Comparison of ENCODE assay signal across 19 mouse cellular contexts in genomic region chr4:54636986-54637641, GRCm38 (mm10).
DNase-seq lines count a peak whose midpoint lies in the region; ATAC-seq and TF ChIP-seq lines count a peak whose summit lies in the region.
"Had no signal": no experiment of that assay in that cellular context is flagged by ENCODE, and none has a peak within 500 bp of the region (broad histone marks: within the 10 kb centered on the region; RNA-seq: fewer than 3 reads in every experiment).

No protein-coding gene starts in this region.

- no peak overlapping the region for H3K9ac ChIP-seq in midbrain, embryonic 14.5 days (replicated peaks; ENCODE audit: low read length)
- H3K9ac ChIP-seq: embryonic facial prominence, embryonic 12.5 days; forebrain, embryonic 12.5 days; liver, embryonic 14.5 days; midbrain, embryonic 12.5 days had no signal

- no peaks in the 10 kb centered on the region for H3K9me3 ChIP-seq in midbrain, embryonic 14.5 days (ENCODE audit: control insufficient read depth, low read length)
- H3K9me3 ChIP-seq: embryonic facial prominence, embryonic 12.5 days; forebrain, embryonic 12.5 days; limb, embryonic 10.5 days; midbrain, embryonic 12.5 days had no signal

- no peaks in the 10 kb centered on the region for H3K4me1 ChIP-seq in midbrain, embryonic 14.5 days (ENCODE audit: control insufficient read depth, insufficient read depth, low read length)
- H3K4me1 ChIP-seq: embryonic facial prominence, embryonic 12.5 days; limb, embryonic 10.5 days had no signal

- peak; percentile 7 for DNase-seq in cerebellum, adult 11-12 months
- peak; percentile 46 for DNase-seq in layer of hippocampus, adult 9-11 months
- DNase-seq in layer of hippocampus, adult 18-20 months (ENCODE audit: low spot score in 2 of 2), result no peak
- DNase-seq in brain, embryonic 14.5 days (ENCODE audit: low read depth), result peak; percentile 63
- DNase-seq in midbrain, embryonic 14.5 days, result peak; percentile 29
- no peak for DNase-seq in Muller cell, postnatal 12 days (ENCODE audit: inconsistent ontology term)
- no peak for DNase-seq in ovary, postnatal 14 days (ENCODE audit: low spot score)
- DNase-seq: cerebellum, adult 11 months; kidney, postnatal 14 days; lung, postnatal 14 days; right cerebral cortex, postnatal 25 days; thymus, postnatal 4 days had no signal

- TF ChIP-seq CTCF in brain, embryonic 14.5 days (IDR thresholded peaks at IDR 0.05; ENCODE audit: borderline replicate concordance, extremely low read depth, insufficient read depth, insufficient read length), result no peak

- no peak for ATAC-seq in cerebellum, adult (ENCODE audit: insufficient number of reproducible peaks, low FRiP score, low TSS enrichment)
- no peak for ATAC-seq in midbrain, embryonic 14.5 days (ENCODE audit: low FRiP score, low TSS enrichment)
- ATAC-seq: intestine, postnatal 0 days had no signal

- H3K36me3 ChIP-seq in midbrain, embryonic 14.5 days (ENCODE audit: control insufficient read depth, insufficient read depth, low read length), result no peaks in the 10 kb centered on the region
- H3K36me3 ChIP-seq: embryonic facial prominence, embryonic 12.5 days; forebrain, embryonic 12.5 days; limb, embryonic 10.5 days; midbrain, embryonic 12.5 days had no signal

- no peak overlapping the region for H3K4me3 ChIP-seq in midbrain, embryonic 14.5 days (replicated peaks; ENCODE audit: low read depth, low read length)
- H3K4me3 ChIP-seq: embryonic facial prominence, embryonic 12.5 days; forebrain, embryonic 12.5 days; limb, embryonic 10.5 days; midbrain, embryonic 12.5 days had no signal

- no peak overlapping the region for H3K4me2 ChIP-seq in midbrain, embryonic 14.5 days (ENCODE audit: low read length)
- H3K4me2 ChIP-seq: embryonic facial prominence, embryonic 12.5 days; forebrain, embryonic 12.5 days; midbrain, embryonic 12.5 days had no signal

- no peak overlapping the region for H3K27ac ChIP-seq in midbrain, embryonic 14.5 days (replicated peaks; ENCODE audit: low read depth, low read length)
- H3K27ac ChIP-seq: embryonic facial prominence, embryonic 12.5 days; forebrain, embryonic 12.5 days; limb, embryonic 10.5 days; liver, embryonic 14.5 days; midbrain, embryonic 12.5 days had no signal

- TF ChIP-seq POLR2A in brain, embryonic 14.5 days (IDR thresholded peaks at IDR 0.05; ENCODE audit: borderline replicate concordance, extremely low read depth, insufficient read depth, insufficient read length, poor library complexity, severe bottlenecking), result no peak

- no peaks in the 10 kb centered on the region for H3K27me3 ChIP-seq in midbrain, embryonic 14.5 days (ENCODE audit: control insufficient read depth, insufficient read depth, low read length)
- H3K27me3 ChIP-seq: embryonic facial prominence, embryonic 12.5 days; forebrain, embryonic 12.5 days; midbrain, embryonic 12.5 days had no signal

- 19% methylated on average over 3 of the region's 3 CpGs for WGBS in midbrain, embryonic 14.5 days

Comparison
In these comparisons a context has a peak if more than half of its experiments do, and no peak if none do; other contexts are left out.
1. DNase-seq: peak in cerebellum, adult 11-12 months (single experiment), layer of hippocampus, adult 9-11 months (single experiment), brain, embryonic 14.5 days (single experiment) and midbrain, embryonic 14.5 days (single experiment); none in layer of hippocampus, adult 18-20 months (0 of 2), Muller cell, postnatal 12 days (single experiment) and ovary, postnatal 14 days (single experiment).